Mouse (Mus musculus): Measurements from ENCODE around the gene Slc22a2.
"Not testable (repeated sequence)": the region's sequence is repeated elsewhere in the genome, so short reads cannot be mapped to it uniquely, and the experiment has no call there.

Slc22a2 gene

GRCm38 (mm10) chr17:12630976-12631730 is 47.2 kb downstream of the Slc22a2 start:
- in situ Hi-C loops (cut with MboI, MseI): no loop called here

GRCm38 (mm10) chr17:12631771-12632600 is 48.1 kb downstream of the Slc22a2 start:
- in situ Hi-C loops (cut with MboI, MseI): no loop called here

GRCm38 (mm10) chr17:12634814-12635213 is 50.9 kb downstream of the Slc22a2 start:
- in situ Hi-C loops (cut with MboI, MseI): no loop called here

GRCm38 (mm10) chr17:12639585-12639984 is 55.7 kb downstream of the Slc22a2 start:
- in situ Hi-C loops (cut with MboI, MseI): no loop called here

GRCm38 (mm10) chr17:12641087-12641486 is 57.2 kb downstream of the Slc22a2 start:
- in situ Hi-C loops (cut with MboI, MseI): no loop called here

- in situ Hi-C loops (cut with MboI, MseI): no loop called here
Measured at GRCm38 (mm10) chr17:12645461-12645860, 61.5 kb downstream of the Slc22a2 start.

GRCm38 (mm10) chr17:12652604-12653003 is 68.7 kb downstream of the Slc22a2 start:
- in situ Hi-C loops (cut with MboI, MseI): no loop called here

- in situ Hi-C loops (cut with MboI, MseI): no loop called here
Measured at GRCm38 (mm10) chr17:12654061-12654460, 70.1 kb downstream of the Slc22a2 start.

- in situ Hi-C loops (cut with MboI, MseI): no loop called here
Measured at GRCm38 (mm10) chr17:12655826-12656225, 71.9 kb downstream of the Slc22a2 start.

GRCm38 (mm10) chr17:12658784-12659183 is 74.9 kb downstream of the Slc22a2 start:
- in situ Hi-C loops (cut with MboI, MseI): no loop called here

GRCm38 (mm10) chr17:12659233-12659632 is 75.3 kb downstream of the Slc22a2 start:
- in situ Hi-C loops (cut with MboI, MseI): no loop called here

GRCm38 (mm10) chr17:12660572-12661260 is 76.8 kb downstream of the Slc22a2 start:
- in situ Hi-C loops (cut with MboI, MseI): no loop called here

- in situ Hi-C loops (cut with MboI, MseI): no loop called here
Measured at GRCm38 (mm10) chr17:12664156-12664555, 80.2 kb downstream of the Slc22a2 start.

GRCm38 (mm10) chr17:12668478-12669362 is 84.8 kb downstream of the Slc22a2 start:
- in situ Hi-C loops (cut with MboI, MseI): loop anchor here (5.0 kb wide), 1 partner anchor 131 kb away; no protein-coding TSS in a partner anchor

- in situ Hi-C loops (cut with MboI, MseI): loop anchor here (5.0 kb wide), 1 partner anchor 132 kb away; no protein-coding TSS in a partner anchor
Measured at GRCm38 (mm10) chr17:12669363-12669679, 85.4 kb downstream of the Slc22a2 start.

GRCm38 (mm10) chr17:12671029-12671605 is 87.2 kb downstream of the Slc22a2 start:
- in situ Hi-C loops (cut with MboI, MseI): no loop called here

GRCm38 (mm10) chr17:12672285-12672790 is 88.4 kb downstream of the Slc22a2 start:
- in situ Hi-C loops (cut with MboI, MseI): no loop called here

GRCm38 (mm10) chr17:12673871-12674270 is 89.9 kb downstream of the Slc22a2 start:
- in situ Hi-C loops (cut with MboI, MseI): no loop called here

- in situ Hi-C loops (cut with MboI, MseI): not testable (repeated sequence)
Measured at GRCm38 (mm10) chr17:12674980-12675379, 91.0 kb downstream of the Slc22a2 start.

- in situ Hi-C loops (cut with MboI, MseI): no loop called here
Measured at GRCm38 (mm10) chr17:12675646-12676045, 91.7 kb downstream of the Slc22a2 start, which contains the start of gene Slc22a1. Gene Slc22a1 (minus strand): TSS chr17:12675829.
